Mouse (Mus musculus): ENCODE data around the gene Cyp24a1.

DNA sequence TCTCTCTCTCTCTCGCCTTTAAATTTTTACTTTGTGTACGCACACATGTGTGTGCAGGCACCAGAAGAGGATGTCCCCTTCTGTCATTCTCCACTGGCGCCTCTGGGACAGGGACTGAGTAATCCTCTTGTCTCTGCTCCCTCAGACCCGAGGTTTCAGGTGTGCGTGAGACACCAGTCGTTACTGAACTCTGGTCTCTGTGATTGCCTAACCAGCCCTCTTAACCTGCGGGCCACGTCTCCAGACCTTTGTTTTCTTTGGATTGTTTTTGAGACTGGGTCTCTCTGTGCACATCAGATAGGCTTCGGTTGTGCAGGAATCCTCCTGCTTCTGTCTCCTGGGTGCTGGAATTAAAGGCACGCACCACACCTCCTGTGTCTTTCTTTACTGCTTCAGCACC, 37.8 kb downstream of the Cyp24a1 start:
- TF ChIP-seq CTCF (IDR thresholded peaks at IDR 0.05) (no peak), EP300 (IDR thresholded peaks at IDR 0.05) (no peak)
